Mouse (Mus musculus): ENCODE measurements around the gene Ccdc92.

DNA sequence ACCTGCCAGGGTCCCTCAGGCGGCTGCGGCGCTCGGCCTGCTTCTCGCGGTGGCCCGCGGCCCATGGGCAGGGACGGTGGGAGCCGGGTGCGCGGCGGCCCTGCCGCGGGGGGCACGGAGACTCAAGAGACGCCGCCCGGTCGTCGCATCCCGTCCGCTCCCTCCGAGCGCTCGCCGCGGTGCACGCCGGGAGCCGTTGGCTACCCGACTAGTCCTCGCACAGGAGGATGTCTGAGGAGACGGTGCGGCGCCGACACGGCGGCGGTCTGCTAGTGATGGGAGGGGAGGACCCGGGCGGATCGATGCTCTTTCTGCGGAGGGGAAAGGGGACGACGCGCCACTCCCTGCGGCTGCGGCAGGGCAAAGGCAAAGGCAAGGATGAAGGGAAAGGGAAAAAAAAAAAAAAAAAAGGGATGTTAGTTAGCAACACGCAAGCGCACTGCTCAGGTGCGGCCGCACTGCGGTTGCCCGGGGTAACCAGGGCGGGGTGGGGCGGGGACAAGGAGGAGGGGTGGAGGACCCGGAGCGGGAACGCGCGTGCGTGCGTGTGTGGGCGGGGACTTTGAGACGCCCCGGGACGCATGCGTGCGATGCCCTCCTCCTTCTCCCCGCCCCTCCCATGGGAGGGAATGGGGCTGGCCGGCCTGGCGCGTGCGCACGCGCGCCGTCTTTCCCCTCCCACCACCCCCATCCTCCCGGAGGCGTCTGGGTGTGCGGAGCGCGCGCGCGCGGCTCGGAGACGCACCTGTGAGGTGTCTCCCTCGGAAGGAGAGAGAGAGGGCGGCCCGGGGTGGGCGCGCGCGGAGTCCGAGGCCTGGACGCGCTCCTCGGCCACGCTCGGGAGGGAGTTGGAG lies at the start of gene Ccdc92, which contains the start of gene Zfp664:
- TF ChIP-seq CTCF (IDR thresholded peaks at IDR 0.05; ENCODE audit: low read depth): no peak
- TF ChIP-seq EP300 (IDR thresholded peaks at IDR 0.05; ENCODE audit: low read depth): no peak

Data from heart, postnatal 0 days (tissue).